ENCODE assay signal across 11 mouse cellular contexts in the genomic region with DNA sequence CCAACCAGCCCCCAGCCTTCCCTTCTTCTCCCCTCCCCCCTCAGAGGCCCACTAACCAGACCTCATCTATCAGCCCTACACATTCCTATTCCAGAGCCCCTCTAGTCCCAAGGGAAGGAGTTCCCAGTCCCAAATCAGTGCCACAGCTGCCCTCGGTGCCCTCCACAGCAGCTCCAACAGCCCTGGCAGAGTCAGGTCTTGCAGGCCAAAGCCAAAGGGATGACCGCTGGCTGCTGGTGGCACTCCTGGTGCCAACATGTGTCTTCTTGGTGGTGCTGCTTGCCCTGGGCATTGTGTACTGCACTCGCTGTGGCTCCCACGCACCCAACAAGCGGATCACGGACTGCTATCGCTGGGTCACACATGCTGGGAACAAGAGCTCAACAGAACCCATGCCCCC. TPM values are rescaled to one million over a fixed set of nuclear protein-coding genes. Genes with fewer than 3 reads are reported as not detected.
DNase-seq lines count a peak whose midpoint lies in the region; ATAC-seq and TF ChIP-seq lines count a peak whose summit lies in the region.
"Had no signal": no experiment of that assay in that cellular context is flagged by ENCODE, and none has a peak within 500 bp of the region (broad histone marks: within the 10 kb centered on the region; RNA-seq: fewer than 3 reads in every experiment).

No protein-coding gene starts in this region.

- no peak overlapping the region for H3K4me2 ChIP-seq in forebrain, embryonic 15.5 days (replicated peaks)
- peak overlapping the region; percentile 86 for H3K4me2 ChIP-seq in kidney, postnatal 0 days (ENCODE audit: low read length)
- H3K4me2 ChIP-seq in embryonic facial prominence, embryonic 14.5 days (ENCODE audit: low read depth, low read length): peak overlapping the region; percentile 77
- H3K4me2 ChIP-seq in limb, embryonic 12.5 days: peak overlapping the region; percentile 99

- 84% methylated on average over 7 of the region's 7 CpGs for WGBS in forebrain, embryonic 10.5 days
- WGBS in forebrain, embryonic 15.5 days: 85% methylated on average over 7 of the region's 7 CpGs
- 72% methylated on average over 7 of the region's 7 CpGs for WGBS in kidney, postnatal 0 days
- 85% methylated on average over 7 of the region's 7 CpGs for WGBS in kidney, adult 2 months
- 74% methylated on average over 7 of the region's 7 CpGs for WGBS in embryonic facial prominence, embryonic 14.5 days
- 75% methylated on average over 7 of the region's 7 CpGs for WGBS in limb, embryonic 12.5 days

- no peak overlapping the region for H3K9ac ChIP-seq in forebrain, embryonic 15.5 days (replicated peaks)
- no peak overlapping the region for H3K9ac ChIP-seq in kidney, postnatal 0 days (ENCODE audit: low read depth, low read length)
- H3K9ac ChIP-seq in embryonic facial prominence, embryonic 14.5 days (ENCODE audit: low read depth, low read length): peak overlapping the region; percentile 83
- H3K9ac ChIP-seq in limb, embryonic 12.5 days (replicated peaks): no peak overlapping the region; the same call in 1 of the 2 replicates

- H3K36me3 ChIP-seq in forebrain, embryonic 10.5 days (replicated peaks): no peaks in the 10 kb centered on the region
- H3K36me3 ChIP-seq in forebrain, embryonic 15.5 days: no peaks in the 10 kb centered on the region
- no peaks in the 10 kb centered on the region for H3K36me3 ChIP-seq in kidney, postnatal 0 days (ENCODE audit: insufficient read depth, low read length)
- no peaks in the 10 kb centered on the region for H3K36me3 ChIP-seq in kidney, adult 2 months (ENCODE audit: control insufficient read depth, insufficient read depth, low read length)
- no peaks in the 10 kb centered on the region for H3K36me3 ChIP-seq in embryonic facial prominence, embryonic 14.5 days (ENCODE audit: control insufficient read depth, insufficient read depth, low read length)
- no peaks in the 10 kb centered on the region for H3K36me3 ChIP-seq in limb, embryonic 12.5 days

- TF ChIP-seq POLR2A in kidney, adult 2 months (IDR thresholded peaks at IDR 0.05; ENCODE audit: low read depth, low read length): no peak

- no peak for DNase-seq in forebrain, embryonic 10.5 days (ENCODE audit: extremely low spot score, low spot score)
- no peak for DNase-seq in kidney, postnatal 0 days (ENCODE audit: low spot score)
- DNase-seq in kidney, adult 2 months: no peak
- DNase-seq in embryonic facial prominence, embryonic 14.5 days (ENCODE audit: low spot score): no peak
- DNase-seq in cerebellum, adult 9-10 months: no peak
- DNase-seq: gastrocnemius, postnatal 36 days; layer of hippocampus, adult 9-11 months had no signal

- H3K27ac ChIP-seq in forebrain, embryonic 10.5 days: peak overlapping the region; percentile 92
- H3K27ac ChIP-seq in forebrain, embryonic 15.5 days (replicated peaks): no peak overlapping the region
- no peak overlapping the region for H3K27ac ChIP-seq in kidney, postnatal 0 days
- H3K27ac ChIP-seq in kidney, adult 2 months (ENCODE audit: insufficient read depth, low read depth, low read length): no peak overlapping the region
- peak overlapping the region; percentile 96 for H3K27ac ChIP-seq in embryonic facial prominence, embryonic 14.5 days (replicated peaks; ENCODE audit: low read depth, low read length)
- peak overlapping the region; percentile 99 for H3K27ac ChIP-seq in limb, embryonic 12.5 days

- no peak for TF ChIP-seq CTCF in kidney, postnatal 0 days (IDR thresholded peaks at IDR 0.05; ENCODE audit: low read depth)
- no peak for TF ChIP-seq CTCF in kidney, adult 2 months (conservative IDR thresholded peaks at IDR 0.05; ENCODE audit: insufficient read depth, insufficient read length, low read depth, low read length)

- H3K4me3 ChIP-seq in forebrain, embryonic 10.5 days: peak overlapping the region; percentile 61
- H3K4me3 ChIP-seq in forebrain, embryonic 15.5 days: no peak overlapping the region
- H3K4me3 ChIP-seq in kidney, postnatal 0 days (replicated peaks; ENCODE audit: low read depth, low read length): 0 out of 2 replicates have a peak overlapping the region, but pooled peaks have one; percentile 7
- H3K4me3 ChIP-seq in kidney, adult 2 months (ENCODE audit: insufficient read depth, low read depth, low read length): no peak overlapping the region
- peak overlapping the region; percentile 60 for H3K4me3 ChIP-seq in embryonic facial prominence, embryonic 14.5 days (ENCODE audit: low read depth, low read length)
- H3K4me3 ChIP-seq in limb, embryonic 12.5 days (replicated peaks): peak overlapping the region; percentile 69

- no peak for ATAC-seq in forebrain, embryonic 15.5 days (replicated peaks)
- no peak for ATAC-seq in kidney, postnatal 0 days (replicated peaks; ENCODE audit: low FRiP score, low read depth)
- ATAC-seq in embryonic facial prominence, embryonic 14.5 days (ENCODE audit: low read depth): no peak
- no peak for ATAC-seq in limb, embryonic 12.5 days (ENCODE audit: insufficient number of reproducible peaks, insufficient read depth, low FRiP score, low TSS enrichment, low read depth)
- ATAC-seq in megakaryocyte progenitor cell, adult 5-6 weeks (replicated peaks; ENCODE audit: poor library complexity): no peak

- peaks cover 81% of the 10 kb centered on the region for H3K27me3 ChIP-seq in forebrain, embryonic 10.5 days (ENCODE audit: poor library complexity, severe bottlenecking)
- peaks cover 4% of the 10 kb centered on the region; the same call in 1 of the 2 replicates for H3K27me3 ChIP-seq in forebrain, embryonic 15.5 days
- no peaks in the 10 kb centered on the region for H3K27me3 ChIP-seq in kidney, postnatal 0 days (ENCODE audit: insufficient read depth, low read length)
- no peaks in the 10 kb centered on the region for H3K27me3 ChIP-seq in kidney, adult 2 months (replicated peaks; ENCODE audit: control insufficient read depth, insufficient read depth, low read length)
- H3K27me3 ChIP-seq in embryonic facial prominence, embryonic 14.5 days (replicated peaks; ENCODE audit: control insufficient read depth, insufficient read depth, low read length): no peaks in the 10 kb centered on the region; the same call in 1 of the 2 replicates
- peaks cover 17% of the 10 kb centered on the region for H3K27me3 ChIP-seq in limb, embryonic 12.5 days

- H3K4me1 ChIP-seq in forebrain, embryonic 10.5 days: peaks cover 69% of the 10 kb centered on the region
- peaks cover 42% of the 10 kb centered on the region for H3K4me1 ChIP-seq in forebrain, embryonic 15.5 days
- peaks cover 27% of the 10 kb centered on the region for H3K4me1 ChIP-seq in kidney, postnatal 0 days (replicated peaks; ENCODE audit: insufficient read depth, low read length)
- no peaks in the 10 kb centered on the region; the same call in 1 of the 2 replicates for H3K4me1 ChIP-seq in kidney, adult 2 months (ENCODE audit: control insufficient read depth, insufficient read depth, low read length)
- peaks cover 42% of the 10 kb centered on the region for H3K4me1 ChIP-seq in embryonic facial prominence, embryonic 14.5 days (ENCODE audit: control insufficient read depth, insufficient read depth, low read length)
- H3K4me1 ChIP-seq in limb, embryonic 12.5 days (replicated peaks): peaks cover 59% of the 10 kb centered on the region

- no peaks in the 10 kb centered on the region for H3K9me3 ChIP-seq in forebrain, embryonic 10.5 days
- no peaks in the 10 kb centered on the region for H3K9me3 ChIP-seq in forebrain, embryonic 15.5 days
- no peaks in the 10 kb centered on the region for H3K9me3 ChIP-seq in kidney, postnatal 0 days (replicated peaks; ENCODE audit: low read length)
- H3K9me3 ChIP-seq in embryonic facial prominence, embryonic 14.5 days (ENCODE audit: control insufficient read depth, low read length): no peaks in the 10 kb centered on the region
- no peaks in the 10 kb centered on the region for H3K9me3 ChIP-seq in limb, embryonic 12.5 days

RNA-seq across cellular contexts. Expression of a gene that starts 2.1 kb away (rescaled TPM):
- polyA plus RNA-seq in forebrain, embryonic 10.5 days (2016; fragmentation: Nextera tagmentation; extraction: Ambion mirVana): 15.9 and 17.6 TPM in 2 replicates
- 10.3 and 11.1 TPM in 2 replicates for polyA plus RNA-seq in forebrain, embryonic 15.5 days (2015; fragmentation: Nextera tagmentation; extraction: Ambion mirVana)
- polyA plus RNA-seq in kidney, postnatal 0 days (2015; fragmentation: Nextera tagmentation; extraction: Ambion mirVana): 35.0 and 40.6 TPM in 2 replicates
- polyA plus RNA-seq in kidney, adult 2 months (2012; rRNA removed): 10.7 and 10.8 TPM in 2 replicates
- polyA plus RNA-seq in embryonic facial prominence, embryonic 14.5 days (2014; fragmentation: Nextera tagmentation; extraction: Ambion mirVana): 138 and 146 TPM in 2 replicates
- 30.6 and 38.1 TPM in 2 replicates for polyA plus RNA-seq in limb, embryonic 12.5 days (2016; fragmentation: Nextera tagmentation; extraction: Ambion mirVana)
- total RNA-seq in megakaryocyte progenitor cell, adult 5-6 weeks (2015): 0.20 and 0.30 TPM in 2 replicates
- 0.20 and 0.25 TPM in 2 replicates for total RNA-seq in megakaryocyte progenitor cell, adult 5-6 weeks (2017)

RNA-seq across cellular contexts. Expression of a gene that starts 15.4 kb away (rescaled TPM):
- 0.47 and 1.7 TPM in 2 replicates for polyA plus RNA-seq in forebrain, embryonic 10.5 days (2016; fragmentation: Nextera tagmentation; extraction: Ambion mirVana)
- 7.9 and 8.3 TPM in 2 replicates for polyA plus RNA-seq in forebrain, embryonic 15.5 days (2015; fragmentation: Nextera tagmentation; extraction: Ambion mirVana)
- 1.4 and 2.1 TPM in 2 replicates for polyA plus RNA-seq in kidney, postnatal 0 days (2015; fragmentation: Nextera tagmentation; extraction: Ambion mirVana)
- polyA plus RNA-seq in kidney, adult 2 months (2012; rRNA removed): 4.9 and 5.6 TPM in 2 replicates
- 2.6 and 3.0 TPM in 2 replicates for polyA plus RNA-seq in embryonic facial prominence, embryonic 14.5 days (2014; fragmentation: Nextera tagmentation; extraction: Ambion mirVana)
- polyA plus RNA-seq in limb, embryonic 12.5 days (2016; fragmentation: Nextera tagmentation; extraction: Ambion mirVana): 2.3 and 2.8 TPM in 2 replicates
- total RNA-seq in megakaryocyte progenitor cell, adult 5-6 weeks (2015): 0.02 TPM in 1 of 2 replicates, not detected in the other
- total RNA-seq in megakaryocyte progenitor cell, adult 5-6 weeks (2017): not detected in 2 replicates
- total RNA-seq: megakaryocyte, adult 5-6 weeks had no signal

RNA-seq across cellular contexts. Expression of a gene that starts 18.4 kb away (rescaled TPM):
- polyA plus RNA-seq in forebrain, embryonic 10.5 days (2016; fragmentation: Nextera tagmentation; extraction: Ambion mirVana): 67.1 and 74.2 TPM in 2 replicates
- 53.0 and 54.3 TPM in 2 replicates for polyA plus RNA-seq in forebrain, embryonic 15.5 days (2015; fragmentation: Nextera tagmentation; extraction: Ambion mirVana)
- 129 and 132 TPM in 2 replicates for polyA plus RNA-seq in kidney, postnatal 0 days (2015; fragmentation: Nextera tagmentation; extraction: Ambion mirVana)
- 258 and 297 TPM in 2 replicates for polyA plus RNA-seq in kidney, adult 2 months (2012; rRNA removed)
- 137 and 140 TPM in 2 replicates for polyA plus RNA-seq in embryonic facial prominence, embryonic 14.5 days (2014; fragmentation: Nextera tagmentation; extraction: Ambion mirVana)
- 60.7 and 69.4 TPM in 2 replicates for polyA plus RNA-seq in limb, embryonic 12.5 days (2016; fragmentation: Nextera tagmentation; extraction: Ambion mirVana)
- 44.2 and 45.3 TPM in 2 replicates for total RNA-seq in megakaryocyte progenitor cell, adult 5-6 weeks (2015)
- 9.1 and 12.3 TPM in 2 replicates for total RNA-seq in megakaryocyte progenitor cell, adult 5-6 weeks (2017)

RNA-seq across cellular contexts. Expression of a gene that starts 19.7 kb away (rescaled TPM):
- polyA plus RNA-seq in forebrain, embryonic 10.5 days (2016; fragmentation: Nextera tagmentation; extraction: Ambion mirVana): 2.7 and 3.7 TPM in 2 replicates
- 0.97 and 2.0 TPM in 2 replicates for polyA plus RNA-seq in forebrain, embryonic 15.5 days (2015; fragmentation: Nextera tagmentation; extraction: Ambion mirVana)
- 2.8 and 3.2 TPM in 2 replicates for polyA plus RNA-seq in kidney, postnatal 0 days (2015; fragmentation: Nextera tagmentation; extraction: Ambion mirVana)
- 2.8 and 4.7 TPM in 2 replicates for polyA plus RNA-seq in kidney, adult 2 months (2012; rRNA removed)
- 2.3 and 3.0 TPM in 2 replicates for polyA plus RNA-seq in embryonic facial prominence, embryonic 14.5 days (2014; fragmentation: Nextera tagmentation; extraction: Ambion mirVana)
- polyA plus RNA-seq in limb, embryonic 12.5 days (2016; fragmentation: Nextera tagmentation; extraction: Ambion mirVana): 2.4 and 2.5 TPM in 2 replicates
- total RNA-seq in megakaryocyte progenitor cell, adult 5-6 weeks (2015): 0.17 and 0.22 TPM in 2 replicates
- total RNA-seq in megakaryocyte progenitor cell, adult 5-6 weeks (2017): 0.12 and 0.47 TPM in 2 replicates

RNA-seq across cellular contexts. Expression of a gene that starts 28.3 kb away (rescaled TPM):
- 33.2 and 34.2 TPM in 2 replicates for polyA plus RNA-seq in forebrain, embryonic 10.5 days (2016; fragmentation: Nextera tagmentation; extraction: Ambion mirVana)
- 324 and 348 TPM in 2 replicates for polyA plus RNA-seq in forebrain, embryonic 15.5 days (2015; fragmentation: Nextera tagmentation; extraction: Ambion mirVana)
- polyA plus RNA-seq in kidney, postnatal 0 days (2015; fragmentation: Nextera tagmentation; extraction: Ambion mirVana): 4.2 and 4.7 TPM in 2 replicates
- polyA plus RNA-seq in kidney, adult 2 months (2012; rRNA removed): 0.36 and 0.37 TPM in 2 replicates
- polyA plus RNA-seq in embryonic facial prominence, embryonic 14.5 days (2014; fragmentation: Nextera tagmentation; extraction: Ambion mirVana): 36.0 and 45.8 TPM in 2 replicates
- polyA plus RNA-seq in limb, embryonic 12.5 days (2016; fragmentation: Nextera tagmentation; extraction: Ambion mirVana): 43.0 and 46.3 TPM in 2 replicates
- 0.17 and 0.66 TPM in 2 replicates for total RNA-seq in megakaryocyte progenitor cell, adult 5-6 weeks (2015)
- total RNA-seq in megakaryocyte progenitor cell, adult 5-6 weeks (2017): not detected in 2 replicates
- total RNA-seq: megakaryocyte, adult 5-6 weeks had no signal

Comparison
In these comparisons a context has a peak if more than half of its experiments do, and no peak if none do; other contexts are left out.
1. H3K27ac ChIP-seq: peak in forebrain, embryonic 10.5 days (single experiment), embryonic facial prominence, embryonic 14.5 days (single experiment) and limb, embryonic 12.5 days (single experiment); none in forebrain, embryonic 15.5 days (single experiment), kidney, postnatal 0 days (single experiment) and kidney, adult 2 months (single experiment).
2. H3K4me3 ChIP-seq: peak in forebrain, embryonic 10.5 days (single experiment), kidney, postnatal 0 days (single experiment), embryonic facial prominence, embryonic 14.5 days (single experiment) and limb, embryonic 12.5 days (single experiment); none in forebrain, embryonic 15.5 days (single experiment) and kidney, adult 2 months (single experiment).